Comparison of ENCODE assay signal across 8 mouse cellular contexts in genomic region chr5:112847985-112848542, GRCm38 (mm10). TPM values are rescaled to one million over a fixed set of nuclear protein-coding genes. Genes with fewer than 3 reads are reported as not detected.
DNase-seq lines count a peak whose midpoint lies in the region; ATAC-seq and TF ChIP-seq lines count a peak whose summit lies in the region.
"Had no signal": no experiment of that assay in that cellular context is flagged by ENCODE, and none has a peak within 500 bp of the region (broad histone marks: within the 10 kb centered on the region; RNA-seq: fewer than 3 reads in every experiment).

No protein-coding gene starts in this region.

- DNase-seq in lung, postnatal 0 days (ENCODE audit: low spot score), result no peak
- no peak for DNase-seq in hindbrain, embryonic 10.5 days (ENCODE audit: low spot score)
- DNase-seq in limb, embryonic 14.5 days (ENCODE audit: low spot score), result no peak
- DNase-seq in gastrocnemius, postnatal 36 days, result no peak
- DNase-seq in spleen, postnatal 10 days (ENCODE audit: low spot score in 2 of 2), result no peak
- DNase-seq in cerebellum, adult 11-12 months, result no peak

- no peak for TF ChIP-seq POLR2A in limb, embryonic 14.5 days (IDR thresholded peaks at IDR 0.05; ENCODE audit: borderline replicate concordance, extremely low read depth, insufficient read depth, insufficient read length)

- no peaks in the 10 kb centered on the region for H3K9me3 ChIP-seq in lung, embryonic 15.5 days
- H3K9me3 ChIP-seq in lung, postnatal 0 days (ENCODE audit: low read length), result no peaks in the 10 kb centered on the region
- no peaks in the 10 kb centered on the region for H3K9me3 ChIP-seq in hindbrain, embryonic 10.5 days
- no peaks in the 10 kb centered on the region for H3K9me3 ChIP-seq in limb, embryonic 14.5 days (ENCODE audit: control insufficient read depth, low read length)

- H3K27me3 ChIP-seq in lung, embryonic 15.5 days, result peaks cover 3% of the 10 kb centered on the region; the same call in 1 of the 2 replicates
- 0 out of 2 replicates have a peak, but pooled peaks cover 4% of the 10 kb centered on the region for H3K27me3 ChIP-seq in lung, postnatal 0 days (replicated peaks; ENCODE audit: insufficient read depth, low read length)
- H3K27me3 ChIP-seq in hindbrain, embryonic 10.5 days (ENCODE audit: insufficient read depth, poor library complexity, severe bottlenecking), result peaks cover 75% of the 10 kb centered on the region
- no peaks in the 10 kb centered on the region; the same call in 1 of the 2 replicates for H3K27me3 ChIP-seq in limb, embryonic 14.5 days (ENCODE audit: control insufficient read depth, insufficient read depth, low read length)

- 12% methylated on average over 24 of the region's 25 CpGs for WGBS in lung, embryonic 15.5 days
- 13% methylated on average over 25 of the region's 25 CpGs for WGBS in lung, postnatal 0 days
- WGBS in hindbrain, embryonic 10.5 days, result 6% methylated on average over 25 of the region's 25 CpGs
- 10% methylated on average over 25 of the region's 25 CpGs for WGBS in limb, embryonic 14.5 days

- no peak overlapping the region for H3K4me3 ChIP-seq in lung, embryonic 15.5 days
- H3K4me3 ChIP-seq in lung, postnatal 0 days (ENCODE audit: low read depth, low read length), result no peak overlapping the region
- H3K4me3 ChIP-seq in hindbrain, embryonic 10.5 days, result peak overlapping the region; percentile 37
- no peak overlapping the region for H3K4me3 ChIP-seq in limb, embryonic 14.5 days (replicated peaks; ENCODE audit: low read length)

- no peak for TF ChIP-seq EP300 in lung, postnatal 0 days (IDR thresholded peaks at IDR 0.05)

- H3K4me2 ChIP-seq in lung, embryonic 15.5 days, result 0 out of 2 replicates have a peak overlapping the region, but pooled peaks have one; percentile 8
- H3K4me2 ChIP-seq in lung, postnatal 0 days (replicated peaks; ENCODE audit: low read depth, low read length), result no peak overlapping the region
- peak overlapping the region; percentile 22 for H3K4me2 ChIP-seq in limb, embryonic 14.5 days (replicated peaks; ENCODE audit: low read depth, low read length, severe bottlenecking)

- peaks cover 18% of the 10 kb centered on the region for H3K4me1 ChIP-seq in lung, embryonic 15.5 days
- no peaks in the 10 kb centered on the region for H3K4me1 ChIP-seq in lung, postnatal 0 days (ENCODE audit: insufficient read depth, low read depth, low read length)
- peaks cover 87% of the 10 kb centered on the region for H3K4me1 ChIP-seq in hindbrain, embryonic 10.5 days (replicated peaks)
- peaks cover 22% of the 10 kb centered on the region for H3K4me1 ChIP-seq in limb, embryonic 14.5 days (ENCODE audit: control insufficient read depth, insufficient read depth, low read length)

- H3K36me3 ChIP-seq in lung, embryonic 15.5 days, result no peaks in the 10 kb centered on the region
- H3K36me3 ChIP-seq in lung, postnatal 0 days (ENCODE audit: insufficient read depth, low read length), result no peaks in the 10 kb centered on the region
- no peaks in the 10 kb centered on the region for H3K36me3 ChIP-seq in hindbrain, embryonic 10.5 days
- H3K36me3 ChIP-seq in limb, embryonic 14.5 days (ENCODE audit: control insufficient read depth, insufficient read depth, low read length), result no peaks in the 10 kb centered on the region

- ATAC-seq in lung, embryonic 15.5 days (ENCODE audit: borderline replicate concordance, extremely low read depth, low FRiP score, low TSS enrichment), result no peak
- ATAC-seq in lung, postnatal 0 days, result no peak
- ATAC-seq in limb, embryonic 14.5 days (ENCODE audit: low FRiP score, low read depth), result no peak
- ATAC-seq: CD4-positive, CD25-positive, alpha-beta regulatory T cell, adult 4 months had no signal

- H3K27ac ChIP-seq in lung, embryonic 15.5 days, result no peak overlapping the region
- H3K27ac ChIP-seq in lung, postnatal 0 days (ENCODE audit: low read length), result no peak overlapping the region
- peak overlapping the region; percentile 71 for H3K27ac ChIP-seq in hindbrain, embryonic 10.5 days
- H3K27ac ChIP-seq in limb, embryonic 14.5 days (replicated peaks; ENCODE audit: low read depth, low read length), result no peak overlapping the region

- no peak for TF ChIP-seq CTCF in lung, postnatal 0 days (IDR thresholded peaks at IDR 0.05)

- intact Hi-C loops in gastrocnemius, postnatal 36 days (cut with DNase I), result loop anchor here (5.0 kb wide), 1 partner anchor 209 kb away; no protein-coding TSS in a partner anchor

- H3K9ac ChIP-seq in lung, embryonic 15.5 days, result no peak overlapping the region
- no peak overlapping the region for H3K9ac ChIP-seq in lung, postnatal 0 days (replicated peaks; ENCODE audit: low read depth)
- H3K9ac ChIP-seq in limb, embryonic 14.5 days (ENCODE audit: low read depth, low read length, severe bottlenecking), result no peak overlapping the region

RNA-seq across cellular contexts. Expression of gene Myo18b, which starts 48.1 kb away (rescaled TPM):
- polyA plus RNA-seq in lung, embryonic 15.5 days (2015; fragmentation: Nextera tagmentation; extraction: Ambion mirVana), result 0.83 and 1.3 TPM in 2 replicates
- polyA plus RNA-seq in lung, postnatal 0 days (2015; fragmentation: Nextera tagmentation; extraction: Ambion mirVana), result 0.13 and 0.17 TPM in 2 replicates
- 0.30 and 0.65 TPM in 2 replicates for polyA plus RNA-seq in hindbrain, embryonic 10.5 days (2016; fragmentation: Nextera tagmentation; extraction: Ambion mirVana)
- polyA plus RNA-seq in limb, embryonic 14.5 days (2012; rRNA removed), result 4.9 and 6.5 TPM in 2 replicates
- polyA plus RNA-seq in limb, embryonic 14.5 days (2014; fragmentation: Nextera tagmentation; extraction: Ambion mirVana), result 2.7 and 3.7 TPM in 2 replicates
- 100 to 1,000 TPM; 378 to 416 TPM for total RNA-seq in gastrocnemius, postnatal 36 days (2021)
- polyA plus RNA-seq: CD4-positive, CD25-positive, alpha-beta regulatory T cell, adult 4 months had no signal
